Mouse (Mus musculus) testis, adult 2 months (tissue): ENCODE data around the gene Foxs1.

Experiments
- CTCF ChIP-seq: fragments of 200-500 bp; IDR thresholded peaks from 2 replicates; pipeline ENCODE4 v1.5.1; 2012; ENCODE audit warnings: low read depth, mild to moderate bottlenecking, inconsistent platforms, low read length, moderate library complexity; ENCODE audit not compliant: control insufficient read depth, insufficient read depth, insufficient replicate concordance
- POLR2A ChIP-seq: fragments of 200-500 bp; IDR thresholded peaks from 2 replicates; pipeline ENCODE4 v1.6.1; 2012; ENCODE audit warnings: low read depth, mild to moderate bottlenecking, inconsistent platforms, low read length, moderate library complexity; ENCODE audit not compliant: control insufficient read depth

DNA sequence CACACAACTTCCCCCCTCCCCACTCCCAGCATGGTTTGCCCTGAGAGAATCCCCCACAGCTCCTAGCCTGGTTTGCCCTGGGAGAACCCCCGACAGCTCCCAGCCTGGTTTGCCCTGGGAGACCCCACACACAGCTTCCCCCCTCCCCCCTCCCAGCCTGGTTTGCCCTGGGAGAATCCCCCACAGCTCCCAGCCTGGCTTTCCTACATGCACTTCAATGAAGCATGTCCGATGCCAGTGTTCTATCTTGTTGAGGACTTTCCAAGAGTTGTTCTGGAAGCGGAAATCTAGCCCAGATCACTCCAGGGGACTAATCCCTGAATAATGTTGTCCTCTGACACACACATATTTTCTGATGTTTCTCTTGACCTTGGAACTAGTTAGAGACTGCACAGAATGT lies 30.4 kb downstream of the Foxs1 start:
- no peak for TF ChIP-seq CTCF
- TF ChIP-seq POLR2A: no peak
